Mouse (Mus musculus): ENCODE results near the gene Gm44973. TPM values are rescaled to one million over a fixed set of nuclear protein-coding genes. Genes with fewer than 3 reads are reported as not detected.

Gm44973 gene
- total RNA-seq, 1 experiment from 2014 or later, result not detected

- peak; percentile 24; the same call in 1 of the 2 replicates for ATAC-seq (replicated peaks; ENCODE audit: low read depth, poor library complexity, severe bottlenecking)
Measured at GRCm38 (mm10) chr7:5044981-5045380, 29.7 kb downstream of the Gm44973 start.

GRCm38 (mm10) chr7:5046112-5046511, 30.8 kb downstream of the Gm44973 start:
- ATAC-seq (replicated peaks; ENCODE audit: low read depth, poor library complexity, severe bottlenecking), result no peak

DNA sequence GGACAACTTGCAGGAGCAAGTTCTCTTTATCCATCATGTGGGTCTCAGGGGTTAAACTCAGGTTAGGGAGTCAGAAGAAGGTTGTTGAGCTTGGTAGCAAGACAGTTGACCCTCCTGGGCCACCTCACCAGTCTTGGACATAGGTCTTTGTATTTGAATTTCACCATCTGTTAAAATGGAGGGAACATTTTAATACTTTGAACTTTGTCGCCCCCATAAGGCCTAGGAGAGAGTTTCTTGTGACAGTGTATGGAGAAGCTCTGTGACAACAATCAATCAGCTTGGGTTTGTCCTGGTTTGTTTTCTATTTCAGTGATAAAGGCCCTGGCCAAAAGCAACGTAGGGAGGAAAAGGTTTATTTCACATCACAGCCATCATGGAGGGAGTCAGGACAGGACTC, 32.0 kb downstream of the Gm44973 start:
- ATAC-seq (replicated peaks; ENCODE audit: low read depth, poor library complexity, severe bottlenecking), result peak; percentile 63

GRCm38 (mm10) chr7:5051193-5052192, 36.2 kb downstream of the Gm44973 start, which contains the start of gene Zfp580:
TSS of gene Zfp580 (plus strand) at chr7:5051538.
- ATAC-seq (replicated peaks; ENCODE audit: low read depth, poor library complexity, severe bottlenecking), result peak; percentile 62

DNA sequence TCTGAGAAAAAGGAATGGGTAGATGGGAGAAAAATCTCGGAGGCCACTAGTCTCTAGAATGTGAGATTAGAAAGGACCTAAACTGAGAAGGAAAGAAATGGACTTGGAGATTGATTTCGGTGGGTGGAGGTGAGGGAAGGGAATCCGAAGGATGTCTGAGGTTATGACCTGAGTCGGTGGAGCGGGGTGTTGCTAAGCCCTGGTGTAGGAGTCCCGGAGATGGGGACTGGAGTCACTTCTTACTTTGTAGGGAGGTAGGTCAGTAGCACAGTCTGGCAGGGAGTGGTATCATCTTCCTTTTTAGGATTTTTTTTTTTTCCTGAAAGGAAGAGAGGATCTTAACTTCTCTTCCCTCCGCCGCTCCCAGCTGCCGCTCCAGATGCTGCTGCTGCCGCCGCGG, 37.1 kb downstream of the Gm44973 start:
- ATAC-seq (replicated peaks; ENCODE audit: low read depth, poor library complexity, severe bottlenecking), result no peak

GRCm38 (mm10) chr7:5052931-5053343, 37.6 kb downstream of the Gm44973 start:
- no peak for ATAC-seq (replicated peaks; ENCODE audit: low read depth, poor library complexity, severe bottlenecking)

DNA sequence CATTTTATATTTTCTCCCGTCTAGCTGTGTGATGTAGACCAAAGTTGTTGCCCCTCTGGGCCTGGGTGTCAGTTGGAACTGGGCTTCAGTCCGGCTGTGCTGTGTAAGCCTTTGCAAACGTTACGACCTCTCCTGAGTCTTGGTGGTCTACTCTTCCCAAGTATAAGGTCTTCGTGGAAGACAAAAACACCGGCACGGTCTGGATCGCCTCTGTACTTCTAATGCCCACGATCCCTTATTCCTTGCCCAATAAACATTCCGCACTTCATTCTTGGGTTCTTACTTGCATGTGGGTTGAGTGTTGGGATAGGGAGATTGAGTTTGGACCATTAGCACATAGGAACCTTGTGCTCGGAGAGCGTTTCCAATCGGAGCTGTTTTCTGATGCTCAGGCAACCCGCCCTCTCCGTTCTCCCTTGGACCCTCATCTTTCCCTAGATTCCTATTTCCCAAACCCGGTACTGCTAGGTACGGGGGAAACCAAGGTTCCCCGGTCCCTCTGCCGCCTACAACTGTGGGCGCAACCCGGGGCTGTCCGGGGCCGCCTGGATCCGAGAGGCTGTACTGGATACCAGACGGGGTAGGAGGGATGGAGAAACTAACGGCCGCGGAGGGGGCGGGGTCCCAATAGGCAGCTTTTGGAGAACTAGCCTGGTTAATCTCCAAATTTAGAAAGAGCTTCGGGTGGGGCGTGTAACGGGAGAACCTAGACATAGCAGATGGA, 38.3 kb downstream of the Gm44973 start:
- ATAC-seq (replicated peaks; ENCODE audit: low read depth, poor library complexity, severe bottlenecking), result 0 out of 2 replicates have a peak, but pooled peaks have one; percentile 9

GRCm38 (mm10) chr7:5056651-5057263, 41.5 kb downstream of the Gm44973 start:
- ATAC-seq (replicated peaks; ENCODE audit: low read depth, poor library complexity, severe bottlenecking), result no peak

DNA sequence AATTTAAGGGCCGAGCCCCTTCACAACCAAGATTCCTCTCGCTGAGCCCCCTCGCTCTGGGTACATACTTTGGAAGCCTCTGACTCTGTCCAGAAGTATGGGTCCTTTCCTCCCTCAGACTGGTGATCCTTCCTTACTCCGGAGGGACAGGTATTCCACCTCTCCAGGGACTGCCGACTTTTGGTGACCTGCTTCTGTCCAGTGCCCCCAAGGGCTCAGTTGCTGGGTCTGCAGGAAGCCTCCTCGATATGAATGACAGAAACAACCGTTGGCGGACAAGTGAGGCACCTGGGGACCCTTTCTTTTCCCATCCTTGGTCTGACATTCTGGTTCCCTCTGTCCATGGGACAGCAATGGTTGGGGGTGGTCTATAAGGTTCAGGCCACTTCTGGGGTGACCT, 42.1 kb downstream of the Gm44973 start:
- no peak for ATAC-seq (replicated peaks; ENCODE audit: low read depth, poor library complexity, severe bottlenecking)

- 0 out of 2 replicates have a peak, but pooled peaks have one; percentile 11 for ATAC-seq (replicated peaks; ENCODE audit: low read depth, poor library complexity, severe bottlenecking)
Measured at GRCm38 (mm10) chr7:5057804-5058203, 42.5 kb downstream of the Gm44973 start.

- no peak for ATAC-seq (replicated peaks; ENCODE audit: low read depth, poor library complexity, severe bottlenecking)
Measured at GRCm38 (mm10) chr7:5058631-5059030, 43.3 kb downstream of the Gm44973 start.

DNA sequence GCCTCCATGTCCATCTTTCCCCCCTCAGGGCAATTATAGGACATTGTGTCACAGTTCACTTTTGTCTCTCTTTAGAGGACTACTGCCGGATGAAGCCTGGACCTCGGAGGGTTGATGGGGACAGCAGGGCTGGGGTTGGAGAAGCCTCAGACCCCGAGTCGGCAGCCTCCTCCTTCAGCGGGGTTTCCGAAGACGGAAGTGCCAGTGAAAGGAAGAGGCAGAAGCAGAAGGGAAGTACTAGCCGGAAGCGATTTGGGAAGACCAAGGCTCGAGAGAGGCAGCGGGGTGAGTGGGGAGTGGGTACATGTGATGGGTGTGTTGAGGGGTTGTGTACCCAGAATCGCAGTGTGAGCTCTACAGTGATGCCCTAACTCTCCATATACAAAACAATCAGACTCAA, 44.1 kb downstream of the Gm44973 start:
- no peak for ATAC-seq (replicated peaks; ENCODE audit: low read depth, poor library complexity, severe bottlenecking)

- ATAC-seq (replicated peaks; ENCODE audit: low read depth, poor library complexity, severe bottlenecking), result peak; percentile 27; the same call in 1 of the 2 replicates
Measured at GRCm38 (mm10) chr7:5060239-5060731, 45.0 kb downstream of the Gm44973 start.

GRCm38 (mm10) chr7:5060944-5061773, 45.9 kb downstream of the Gm44973 start:
- ATAC-seq (replicated peaks; ENCODE audit: low read depth, poor library complexity, severe bottlenecking), result peak; percentile 63

GRCm38 (mm10) chr7:5061774-5062359, 46.6 kb downstream of the Gm44973 start, which contains the start of gene U2af2:
TSS of gene U2af2 (plus strand) at chr7:5062143.
- ATAC-seq (replicated peaks; ENCODE audit: low read depth, poor library complexity, severe bottlenecking), result peak; percentile 23

DNA sequence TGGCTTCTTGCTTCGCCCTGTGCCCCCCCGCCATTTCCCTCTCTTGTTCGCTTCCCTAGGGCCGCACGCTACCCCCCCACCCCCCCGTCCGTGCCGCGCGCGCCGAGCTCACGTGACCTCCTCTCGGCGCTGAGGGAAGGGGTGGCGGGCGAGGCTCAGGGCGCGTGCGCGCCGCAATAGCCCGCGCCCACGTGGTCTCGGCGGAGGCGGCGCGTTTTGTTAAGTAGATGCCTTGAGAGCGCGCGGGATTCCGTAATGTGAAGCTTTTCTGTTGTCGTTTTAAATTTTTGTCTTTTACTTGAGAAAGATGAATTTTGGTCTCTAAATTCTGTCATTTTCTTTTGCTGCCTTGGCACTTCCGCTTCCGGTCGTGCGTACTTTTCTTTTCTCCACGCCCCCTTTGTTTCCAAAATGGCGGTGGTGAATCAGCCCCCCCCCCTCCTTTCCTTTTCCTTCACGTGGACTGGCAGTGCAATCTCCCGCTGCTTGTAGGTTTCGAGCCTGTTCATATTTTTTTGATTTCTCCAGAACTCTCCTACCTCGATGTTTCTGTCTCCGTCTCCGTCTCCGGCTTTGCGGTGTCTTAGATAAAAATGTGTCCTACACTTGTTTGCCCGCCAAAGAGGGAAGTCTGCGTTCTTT, 47.2 kb downstream of the Gm44973 start:
- no peak for ATAC-seq (replicated peaks; ENCODE audit: low read depth, poor library complexity, severe bottlenecking)

DNA sequence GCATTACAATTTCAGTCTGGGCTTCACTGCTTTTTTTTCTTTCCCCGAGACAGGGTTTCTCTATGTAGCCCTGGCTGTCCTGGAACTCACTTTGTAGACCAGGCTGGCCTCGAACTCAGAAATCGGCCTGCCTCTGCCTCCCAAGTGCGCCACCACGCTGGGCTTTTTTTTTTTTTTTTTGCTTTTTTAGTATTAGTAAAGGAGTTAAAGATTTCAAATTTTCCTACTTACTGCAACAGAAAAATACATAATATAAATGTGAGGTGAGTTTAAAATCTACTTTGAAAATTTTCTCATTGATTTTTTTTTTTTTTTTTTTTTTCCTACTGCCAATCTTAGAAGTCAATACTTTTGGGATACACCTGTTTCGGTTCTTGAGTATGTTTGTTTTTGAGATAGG, 49.6 kb downstream of the Gm44973 start:
- no peak for ATAC-seq (replicated peaks; ENCODE audit: low read depth, poor library complexity, severe bottlenecking)

DNA sequence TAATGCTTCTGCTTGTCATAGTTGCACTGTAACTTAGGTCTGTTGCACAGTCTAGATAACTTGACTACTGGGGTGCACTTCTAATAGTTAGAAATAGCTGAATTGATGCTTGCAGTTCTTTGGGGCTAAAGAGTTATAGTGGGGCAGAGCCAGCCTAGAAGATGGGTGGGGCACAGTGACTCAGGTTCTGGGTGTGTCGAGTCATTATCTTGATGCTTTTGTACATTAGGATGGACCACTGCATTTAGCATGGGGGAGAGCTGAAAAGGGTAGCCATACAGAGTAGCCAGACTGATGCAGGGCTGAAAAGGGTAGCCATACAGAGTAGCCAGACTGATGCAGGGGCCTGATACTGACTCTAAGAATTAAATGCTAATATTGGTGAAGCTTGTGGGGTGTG, 58.3 kb downstream of the Gm44973 start:
- ATAC-seq (replicated peaks; ENCODE audit: low read depth, poor library complexity, severe bottlenecking), result 0 out of 2 replicates have a peak, but pooled peaks have one; percentile 30

Measured in common myeloid progenitor, adult 5-6 weeks (primary cell).